Mouse (Mus musculus): ENCODE measurements around the gene Ly6g5c. TPM values are rescaled to one million over a fixed set of nuclear protein-coding genes. Genes with fewer than 3 reads are reported as not detected.

The Ly6g5c gene
- polyA plus RNA-seq, 1 experiment from 2014 or later = not detected

- Histone ChIP-seq H3K9me3 (replicated peaks) (no peaks in the 10 kb centered on the region), H3K27ac (ENCODE audit: poor library complexity, severe bottlenecking) (no peak overlapping the region), H3K4me1 (replicated peaks) (peaks cover 21% of the 10 kb centered on the region), H3K9ac (no peak overlapping the region), H3K36me3 (peaks cover 96% of the 10 kb centered on the region), H3K4me2 (no peak overlapping the region), H3K27me3 (replicated peaks) (no peaks in the 10 kb centered on the region), H3K4me3 (no peak overlapping the region)
- 88% methylated on average over 12 of the region's 12 CpGs for WGBS
- no peak for ATAC-seq (ENCODE audit: insufficient number of reproducible peaks, low FRiP score)
These were observed 10.9 kb upstream of the Ly6g5c start for GRCm38 (mm10) chr17:35097164-35097655.

- H3K4me3 ChIP-seq = no peak overlapping the region
- 52% methylated on average over 10 of the region's 10 CpGs for WGBS
- no peaks in the 10 kb centered on the region for H3K9me3 ChIP-seq (replicated peaks)
- no peak for ATAC-seq (ENCODE audit: insufficient number of reproducible peaks, low FRiP score)
- 0 out of 2 replicates have a peak overlapping the region, but pooled peaks have one; percentile 17 for H3K9ac ChIP-seq
- H3K4me2 ChIP-seq = no peak overlapping the region
- peaks cover 86% of the 10 kb centered on the region for H3K36me3 ChIP-seq
- no peaks in the 10 kb centered on the region for H3K27me3 ChIP-seq (replicated peaks)
- peaks cover 29% of the 10 kb centered on the region for H3K4me1 ChIP-seq (replicated peaks)
- no peak overlapping the region for H3K27ac ChIP-seq (ENCODE audit: poor library complexity, severe bottlenecking)
These were observed 7.8 kb upstream of the Ly6g5c start for GRCm38 (mm10) chr17:35100196-35100765.

- no peaks in the 10 kb centered on the region for H3K9me3 ChIP-seq (replicated peaks)
- WGBS = 87% methylated on average over 11 of the region's 11 CpGs
- ATAC-seq (ENCODE audit: insufficient number of reproducible peaks, low FRiP score) = no peak
These were observed 6.9 kb upstream of the Ly6g5c start for GRCm38 (mm10) chr17:35101161-35101560.

GRCm38 (mm10) chr17:35102299-35102698 is 5.8 kb upstream of the Ly6g5c start:
- no peaks in the 10 kb centered on the region for H3K9me3 ChIP-seq (replicated peaks)
- no peak overlapping the region for H3K4me3 ChIP-seq
- no peak overlapping the region for H3K4me2 ChIP-seq
- no peak for ATAC-seq (ENCODE audit: insufficient number of reproducible peaks, low FRiP score)
- no peaks in the 10 kb centered on the region for H3K27me3 ChIP-seq (replicated peaks)
- H3K36me3 ChIP-seq = peaks cover 66% of the 10 kb centered on the region
- no peak overlapping the region for H3K9ac ChIP-seq
- peaks cover 29% of the 10 kb centered on the region for H3K4me1 ChIP-seq (replicated peaks)
- H3K27ac ChIP-seq (ENCODE audit: poor library complexity, severe bottlenecking) = no peak overlapping the region
- 69% methylated on average over 8 of the region's 8 CpGs for WGBS

More at GRCm38 (mm10) chr17:35101161-35101560, 6.9 kb upstream of the Ly6g5c start:
- H3K4me2 ChIP-seq = no peak overlapping the region
- H3K36me3 ChIP-seq = peaks cover 77% of the 10 kb centered on the region
- H3K9ac ChIP-seq = no peak overlapping the region
- H3K27me3 ChIP-seq (replicated peaks) = no peaks in the 10 kb centered on the region
- peaks cover 29% of the 10 kb centered on the region for H3K4me1 ChIP-seq (replicated peaks)
- no peak overlapping the region for H3K27ac ChIP-seq (ENCODE audit: poor library complexity, severe bottlenecking)
- H3K4me3 ChIP-seq = no peak overlapping the region

GRCm38 (mm10) chr17:35103221-35103690 is 4.8 kb upstream of the Ly6g5c start:
- Histone ChIP-seq H3K9ac (no peak overlapping the region), H3K27ac (ENCODE audit: poor library complexity, severe bottlenecking) (no peak overlapping the region), H3K36me3 (peaks cover 57% of the 10 kb centered on the region), H3K4me1 (replicated peaks) (peaks cover 29% of the 10 kb centered on the region), H3K27me3 (replicated peaks) (no peaks in the 10 kb centered on the region), H3K4me3 (no peak overlapping the region), H3K9me3 (replicated peaks) (no peaks in the 10 kb centered on the region), H3K4me2 (no peak overlapping the region)
- 52% methylated on average over 6 of the region's 6 CpGs for WGBS
- no peak for ATAC-seq (ENCODE audit: insufficient number of reproducible peaks, low FRiP score)

GRCm38 (mm10) chr17:35104079-35104478 is 4.0 kb upstream of the Ly6g5c start:
- no peaks in the 10 kb centered on the region for H3K27me3 ChIP-seq (replicated peaks)
- H3K4me1 ChIP-seq (replicated peaks) = peaks cover 29% of the 10 kb centered on the region
- no peak overlapping the region for H3K27ac ChIP-seq (ENCODE audit: poor library complexity, severe bottlenecking)
- H3K4me3 ChIP-seq = no peak overlapping the region
- no peaks in the 10 kb centered on the region for H3K9me3 ChIP-seq (replicated peaks)
- ATAC-seq (ENCODE audit: insufficient number of reproducible peaks, low FRiP score) = no peak
- 83% methylated on average over 7 of the region's 7 CpGs for WGBS
- no peak overlapping the region for H3K4me2 ChIP-seq
- peaks cover 49% of the 10 kb centered on the region for H3K36me3 ChIP-seq
- H3K9ac ChIP-seq = no peak overlapping the region

GRCm38 (mm10) chr17:35104754-35105153 is 3.3 kb upstream of the Ly6g5c start:
- H3K4me1 ChIP-seq (replicated peaks) = peaks cover 29% of the 10 kb centered on the region
- H3K4me2 ChIP-seq = no peak overlapping the region
- H3K4me3 ChIP-seq = no peak overlapping the region
- no peak overlapping the region for H3K9ac ChIP-seq
- WGBS = 52% methylated on average over 6 of the region's 6 CpGs
- no peaks in the 10 kb centered on the region for H3K27me3 ChIP-seq (replicated peaks)
- no peaks in the 10 kb centered on the region for H3K9me3 ChIP-seq (replicated peaks)
- ATAC-seq (ENCODE audit: insufficient number of reproducible peaks, low FRiP score) = no peak
- no peak overlapping the region for H3K27ac ChIP-seq (ENCODE audit: poor library complexity, severe bottlenecking)
- H3K36me3 ChIP-seq = peaks cover 42% of the 10 kb centered on the region

GRCm38 (mm10) chr17:35105740-35106389 is 2.2 kb upstream of the Ly6g5c start:
- 29% methylated on average over 13 of the region's 13 CpGs for WGBS
- peak overlapping the region; percentile 29; the same call in 1 of the 2 replicates for H3K4me2 ChIP-seq
- no peak overlapping the region for H3K4me3 ChIP-seq
- H3K4me1 ChIP-seq (replicated peaks) = peaks cover 24% of the 10 kb centered on the region
- no peaks in the 10 kb centered on the region for H3K27me3 ChIP-seq (replicated peaks)
- no peaks in the 10 kb centered on the region for H3K9me3 ChIP-seq (replicated peaks)
- no peak overlapping the region for H3K27ac ChIP-seq (ENCODE audit: poor library complexity, severe bottlenecking)
- ATAC-seq (ENCODE audit: insufficient number of reproducible peaks, low FRiP score) = no peak
- peak overlapping the region; percentile 52 for H3K9ac ChIP-seq
- peaks cover 31% of the 10 kb centered on the region for H3K36me3 ChIP-seq

DNA sequence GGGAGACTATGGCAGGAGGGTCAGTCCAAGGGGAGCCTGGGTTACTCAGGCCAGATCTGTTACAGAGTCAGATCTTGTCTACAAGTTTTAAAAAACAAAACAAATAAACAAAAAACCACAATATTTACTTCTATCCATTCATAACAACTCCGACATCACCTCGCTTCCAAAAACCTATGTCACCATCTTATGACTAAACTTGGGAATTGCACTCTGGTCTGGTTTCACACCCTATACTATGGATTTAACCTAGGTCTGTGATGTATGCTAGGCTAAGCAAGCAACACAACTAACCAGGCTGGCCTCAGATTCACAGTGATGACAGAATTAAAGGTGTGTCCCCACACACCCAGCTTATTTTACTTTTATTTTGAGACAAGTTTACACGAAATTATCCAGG is 1.6 kb upstream of the Ly6g5c start:
- Histone ChIP-seq H3K9ac (no peak overlapping the region), H3K36me3 (peaks cover 25% of the 10 kb centered on the region), H3K4me3 (no peak overlapping the region), H3K4me1 (replicated peaks) (peaks cover 19% of the 10 kb centered on the region), H3K9me3 (replicated peaks) (no peaks in the 10 kb centered on the region), H3K27me3 (replicated peaks) (0 out of 2 replicates have a peak, but pooled peaks cover 3% of the 10 kb centered on the region), H3K27ac (ENCODE audit: poor library complexity, severe bottlenecking) (no peak overlapping the region), H3K4me2 (no peak overlapping the region)
- WGBS = 68% methylated on average over 3 of the region's 3 CpGs
- ATAC-seq (ENCODE audit: insufficient number of reproducible peaks, low FRiP score) = no peak

GRCm38 (mm10) chr17:35111774-35112173 is 3.7 kb downstream of the Ly6g5c start:
- 0 out of 2 replicates have a peak, but pooled peaks cover 3% of the 10 kb centered on the region for H3K27me3 ChIP-seq (replicated peaks)
- H3K9ac ChIP-seq = no peak overlapping the region
- H3K9me3 ChIP-seq (replicated peaks) = no peaks in the 10 kb centered on the region
- H3K36me3 ChIP-seq = peaks cover 29% of the 10 kb centered on the region
- no peak for ATAC-seq (ENCODE audit: insufficient number of reproducible peaks, low FRiP score)
- peak overlapping the region; percentile 38; the same call in 1 of the 2 replicates for H3K4me2 ChIP-seq
- no peak overlapping the region for H3K4me3 ChIP-seq
- 0 out of 2 replicates have a peak overlapping the region, but pooled peaks have one; percentile 41 for H3K27ac ChIP-seq (ENCODE audit: poor library complexity, severe bottlenecking)
- H3K4me1 ChIP-seq (replicated peaks) = no peaks in the 10 kb centered on the region
- WGBS = 50% methylated on average over 9 of the region's 9 CpGs

Measured in heart, embryonic 12.5 days (tissue).